Mouse (Mus musculus): ENCODE measurements around the gene Tnfaip3. TPM values are rescaled to one million over a fixed set of nuclear protein-coding genes. Genes with fewer than 3 reads are reported as not detected.

Gene Tnfaip3
- polyA plus RNA-seq, 1 experiment from 2014 or later, result 2.3 TPM

- H3K4me3 ChIP-seq, result no peak overlapping the region
- no peak for ATAC-seq (ENCODE audit: borderline replicate concordance, extremely low read depth, low FRiP score, low TSS enrichment)
- H3K27me3 ChIP-seq, result no peaks in the 10 kb centered on the region
- H3K4me1 ChIP-seq, result peaks cover 34% of the 10 kb centered on the region
- no peak overlapping the region for H3K27ac ChIP-seq
- H3K9ac ChIP-seq, result no peak overlapping the region
- no peaks in the 10 kb centered on the region for H3K36me3 ChIP-seq
- H3K4me2 ChIP-seq, result no peak overlapping the region
- 74% methylated on average over 7 of the region's 7 CpGs for WGBS
- no peaks in the 10 kb centered on the region for H3K9me3 ChIP-seq
These were observed 3.5 kb downstream of the Tnfaip3 start for GRCm38 (mm10) chr10:19011832-19012440.

GRCm38 (mm10) chr10:19010414-19010813, 5.0 kb downstream of the Tnfaip3 start:
- no peaks in the 10 kb centered on the region for H3K27me3 ChIP-seq
- no peaks in the 10 kb centered on the region for H3K36me3 ChIP-seq
- H3K9me3 ChIP-seq, result no peaks in the 10 kb centered on the region
- H3K27ac ChIP-seq, result no peak overlapping the region
- WGBS, result 88% methylated on average over 8 of the region's 8 CpGs
- no peak for ATAC-seq (ENCODE audit: borderline replicate concordance, extremely low read depth, low FRiP score, low TSS enrichment)
- no peak overlapping the region for H3K9ac ChIP-seq
- H3K4me1 ChIP-seq, result peaks cover 22% of the 10 kb centered on the region
- no peak overlapping the region for H3K4me2 ChIP-seq
- no peak overlapping the region for H3K4me3 ChIP-seq

DNA sequence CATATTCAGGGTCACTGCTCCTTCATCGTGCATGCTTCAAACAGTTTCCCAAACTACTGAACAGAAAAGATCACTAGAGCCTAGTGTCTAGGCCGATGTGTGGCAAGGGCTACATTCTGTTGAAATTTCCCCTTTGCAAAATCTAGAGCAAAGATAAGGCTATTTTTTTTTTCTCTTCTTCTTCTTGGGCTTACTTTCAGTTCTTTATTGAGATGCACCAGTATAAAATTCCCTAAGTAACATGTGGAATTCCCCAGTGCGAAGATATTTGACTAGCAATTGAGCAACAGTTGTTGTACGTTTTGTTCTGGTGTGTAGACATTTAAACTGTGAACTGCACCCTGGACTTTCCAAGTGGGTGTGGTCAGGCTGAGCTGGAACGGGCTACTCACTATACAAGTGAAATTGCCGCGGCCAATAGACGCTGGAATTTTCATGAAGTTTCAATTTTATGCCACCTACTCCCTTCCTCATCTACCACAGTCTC, 6.2 kb downstream of the Tnfaip3 start:
- H3K27ac ChIP-seq, result no peak overlapping the region
- no peak for ATAC-seq (ENCODE audit: borderline replicate concordance, extremely low read depth, low FRiP score, low TSS enrichment)
- WGBS, result 49% methylated on average over 8 of the region's 8 CpGs
- no peaks in the 10 kb centered on the region for H3K36me3 ChIP-seq
- H3K9ac ChIP-seq, result no peak overlapping the region
- H3K4me3 ChIP-seq, result no peak overlapping the region
- no peaks in the 10 kb centered on the region for H3K9me3 ChIP-seq
- peaks cover 16% of the 10 kb centered on the region for H3K4me1 ChIP-seq
- no peaks in the 10 kb centered on the region for H3K27me3 ChIP-seq
- no peak overlapping the region for H3K4me2 ChIP-seq

DNA sequence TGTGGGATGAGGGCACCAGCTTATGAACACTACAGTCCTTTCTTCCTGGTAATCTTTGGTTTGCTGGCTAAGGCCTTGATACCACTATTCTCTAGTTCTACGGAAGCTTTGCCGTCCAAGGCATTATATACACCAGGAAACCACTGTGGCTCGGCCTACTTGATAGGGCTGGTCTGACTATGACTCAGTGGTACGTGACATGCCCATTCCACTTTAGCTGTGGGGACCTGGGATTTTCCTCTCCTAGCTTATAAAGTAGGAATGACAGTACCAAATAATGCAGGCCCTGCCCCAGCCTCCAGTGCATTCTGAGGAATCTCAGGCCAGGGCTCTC, 6.9 kb downstream of the Tnfaip3 start:
- Histone ChIP-seq H3K9ac (no peak overlapping the region), H3K4me2 (no peak overlapping the region), H3K36me3 (no peaks in the 10 kb centered on the region), H3K9me3 (no peaks in the 10 kb centered on the region), H3K4me3 (no peak overlapping the region), H3K4me1 (peaks cover 14% of the 10 kb centered on the region), H3K27ac (no peak overlapping the region), H3K27me3 (no peaks in the 10 kb centered on the region)
- ATAC-seq (ENCODE audit: borderline replicate concordance, extremely low read depth, low FRiP score, low TSS enrichment), result no peak; the same call in 1 of the 2 replicates
- 85% methylated on average over 4 of the region's 4 CpGs for WGBS

DNA sequence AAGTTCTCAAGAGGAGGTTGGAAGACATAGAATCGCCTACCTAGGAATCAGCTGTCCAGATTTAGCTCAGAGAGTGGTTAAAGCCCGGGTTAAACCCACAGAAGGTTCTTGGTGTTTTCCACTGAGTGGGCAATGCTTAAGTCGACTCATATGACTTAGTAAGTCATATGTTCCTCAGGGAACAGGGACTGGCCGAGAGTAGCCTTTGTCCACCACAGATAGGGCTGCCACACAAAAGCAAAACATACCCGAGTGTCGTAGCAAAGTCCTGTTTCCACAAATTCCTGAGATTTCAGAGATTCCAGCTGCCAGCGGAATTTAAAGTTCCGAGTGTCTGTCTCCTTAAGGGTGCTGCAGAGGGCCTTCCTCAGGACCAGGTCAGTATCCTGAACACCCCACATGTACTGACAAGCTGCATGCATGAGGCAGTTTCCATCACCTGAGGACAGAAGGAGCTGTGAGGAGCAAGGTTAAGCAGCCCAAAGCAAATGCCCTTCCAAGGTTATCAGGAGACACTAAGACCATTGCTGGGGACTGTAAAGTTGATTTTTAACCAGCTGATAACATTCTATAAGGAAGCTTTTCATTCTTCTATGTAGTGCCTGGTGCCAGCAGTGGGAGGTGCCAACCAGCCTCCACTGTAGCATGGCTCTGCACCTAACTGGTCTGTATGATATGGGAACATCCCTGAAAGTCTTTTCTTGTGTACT, 7.4 kb downstream of the Tnfaip3 start:
- 49% methylated on average over 8 of the region's 8 CpGs for WGBS
- peaks cover 14% of the 10 kb centered on the region for H3K4me1 ChIP-seq
- no peak overlapping the region for H3K27ac ChIP-seq
- H3K4me3 ChIP-seq, result no peak overlapping the region
- H3K4me2 ChIP-seq, result no peak overlapping the region
- H3K36me3 ChIP-seq, result no peaks in the 10 kb centered on the region
- H3K9ac ChIP-seq, result no peak overlapping the region
- ATAC-seq (ENCODE audit: borderline replicate concordance, extremely low read depth, low FRiP score, low TSS enrichment), result no peak; the same call in 1 of the 2 replicates
- H3K9me3 ChIP-seq, result no peaks in the 10 kb centered on the region
- H3K27me3 ChIP-seq, result no peaks in the 10 kb centered on the region

- 82% methylated on average over 12 of the region's 12 CpGs for WGBS
- ATAC-seq (ENCODE audit: borderline replicate concordance, extremely low read depth, low FRiP score, low TSS enrichment), result no peak
- no peak overlapping the region for H3K4me2 ChIP-seq
- no peak overlapping the region for H3K27ac ChIP-seq
- H3K9ac ChIP-seq, result no peak overlapping the region
- H3K4me1 ChIP-seq, result no peaks in the 10 kb centered on the region
- no peak overlapping the region for H3K4me3 ChIP-seq
- H3K27me3 ChIP-seq, result no peaks in the 10 kb centered on the region
- H3K9me3 ChIP-seq, result no peaks in the 10 kb centered on the region
- H3K36me3 ChIP-seq, result no peaks in the 10 kb centered on the region
These were observed 13.2 kb downstream of the Tnfaip3 start for GRCm38 (mm10) chr10:19002091-19002785.

DNA sequence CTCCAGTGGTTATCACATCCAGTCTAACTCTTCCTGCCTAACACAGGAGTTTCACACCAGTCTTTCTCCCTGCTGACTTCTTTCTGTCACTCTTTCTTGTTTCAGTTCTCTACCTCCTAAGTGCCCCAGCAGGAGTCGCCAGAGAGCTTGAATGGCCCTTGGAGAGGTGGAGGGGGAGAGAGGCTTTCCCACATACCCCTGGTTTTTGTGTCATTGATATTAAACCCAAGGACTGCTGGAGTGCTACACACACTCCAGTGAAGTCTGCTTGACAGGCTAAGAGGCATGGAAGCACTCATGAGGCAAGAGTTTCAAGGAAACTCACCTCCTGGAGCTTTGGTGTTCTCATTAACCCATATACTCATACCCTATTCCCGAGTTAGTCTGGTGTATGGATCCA, 16.0 kb downstream of the Tnfaip3 start:
- 71% methylated on average over 2 of the region's 2 CpGs for WGBS
- Histone ChIP-seq H3K9me3 (no peaks in the 10 kb centered on the region), H3K27me3 (no peaks in the 10 kb centered on the region), H3K36me3 (no peaks in the 10 kb centered on the region), H3K27ac (no peak overlapping the region), H3K4me3 (no peak overlapping the region), H3K4me1 (no peaks in the 10 kb centered on the region), H3K9ac (no peak overlapping the region), H3K4me2 (no peak overlapping the region)
- ATAC-seq (ENCODE audit: borderline replicate concordance, extremely low read depth, low FRiP score, low TSS enrichment), result no peak

DNA sequence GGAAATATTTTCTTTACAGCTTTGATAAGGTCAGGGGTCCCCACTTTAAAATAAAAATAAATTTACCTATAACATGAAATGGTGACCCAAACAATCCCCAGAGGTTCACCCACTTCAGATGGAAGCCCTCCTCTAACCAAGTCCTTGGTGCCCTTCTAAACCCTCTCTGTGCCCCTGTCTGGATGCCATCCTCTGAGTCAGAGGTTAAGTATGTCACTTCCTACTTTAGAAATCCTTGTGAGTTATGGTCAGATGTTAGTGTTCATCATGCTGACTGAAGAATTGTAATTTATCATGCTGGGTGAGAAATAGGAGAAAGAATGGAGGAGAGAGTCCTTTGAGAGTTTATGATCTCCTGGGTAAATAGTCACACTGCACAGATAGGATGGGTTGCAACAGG, 19.1 kb downstream of the Tnfaip3 start:
- H3K4me2 ChIP-seq, result no peak overlapping the region
- H3K27ac ChIP-seq, result no peak overlapping the region
- no peak for ATAC-seq (ENCODE audit: borderline replicate concordance, extremely low read depth, low FRiP score, low TSS enrichment)
- H3K36me3 ChIP-seq, result no peaks in the 10 kb centered on the region
- H3K4me3 ChIP-seq, result no peak overlapping the region
- H3K4me1 ChIP-seq, result no peaks in the 10 kb centered on the region
- no peaks in the 10 kb centered on the region for H3K9me3 ChIP-seq
- no peaks in the 10 kb centered on the region for H3K27me3 ChIP-seq
- H3K9ac ChIP-seq, result no peak overlapping the region

DNA sequence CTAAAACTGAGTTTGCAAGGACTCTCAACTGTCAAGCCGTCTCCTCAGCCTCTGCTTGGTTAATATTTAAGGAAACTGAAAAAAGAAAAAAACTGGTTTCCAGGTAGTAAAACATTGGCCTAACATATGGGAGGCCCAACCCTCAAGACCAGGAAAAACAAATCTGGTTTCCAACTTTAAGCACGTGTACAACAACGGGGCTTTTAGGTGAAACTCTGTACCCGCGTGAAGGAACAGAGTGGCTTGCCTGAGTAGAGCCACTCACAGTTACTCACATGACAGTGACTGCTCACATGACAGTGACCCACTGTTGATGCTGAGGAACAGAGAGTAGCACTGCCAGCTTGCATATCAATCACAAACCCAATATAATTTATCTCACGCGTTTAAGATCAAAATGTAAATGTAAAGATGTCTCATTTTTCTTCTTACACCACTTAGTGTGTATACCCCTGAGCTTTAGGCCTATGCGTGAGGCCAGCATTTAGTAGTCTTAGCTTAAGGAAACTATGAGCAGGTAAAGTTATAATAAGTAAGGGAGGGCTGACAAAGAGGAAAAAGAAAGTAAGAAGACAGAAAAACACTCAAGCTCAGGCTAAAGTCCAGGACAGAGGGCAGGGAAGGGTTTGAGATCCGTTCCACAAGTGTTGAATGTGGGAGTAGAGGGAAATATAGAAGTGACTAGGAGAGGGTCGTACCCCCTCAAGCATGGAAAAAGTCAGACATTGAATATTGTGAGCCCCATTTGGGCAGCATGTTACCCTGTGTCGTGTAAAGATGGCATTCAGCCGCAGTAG, 19.8 kb downstream of the Tnfaip3 start:
- H3K27me3 ChIP-seq, result no peaks in the 10 kb centered on the region
- ATAC-seq (ENCODE audit: borderline replicate concordance, extremely low read depth, low FRiP score, low TSS enrichment), result no peak
- H3K4me2 ChIP-seq, result no peak overlapping the region
- no peak overlapping the region for H3K4me3 ChIP-seq
- H3K4me1 ChIP-seq, result no peaks in the 10 kb centered on the region
- WGBS, result 75% methylated on average over 12 of the region's 12 CpGs
- no peak overlapping the region for H3K9ac ChIP-seq
- H3K36me3 ChIP-seq, result no peaks in the 10 kb centered on the region
- H3K27ac ChIP-seq, result no peak overlapping the region
- H3K9me3 ChIP-seq, result no peaks in the 10 kb centered on the region

- 89% methylated on average over 4 of the region's 4 CpGs for WGBS
- H3K4me1 ChIP-seq, result no peaks in the 10 kb centered on the region
- H3K27me3 ChIP-seq, result no peaks in the 10 kb centered on the region
- no peak overlapping the region for H3K27ac ChIP-seq
- ATAC-seq (ENCODE audit: borderline replicate concordance, extremely low read depth, low FRiP score, low TSS enrichment), result no peak
- no peak overlapping the region for H3K4me3 ChIP-seq
- H3K4me2 ChIP-seq, result no peak overlapping the region
- no peak overlapping the region for H3K9ac ChIP-seq
- no peaks in the 10 kb centered on the region for H3K36me3 ChIP-seq
- H3K9me3 ChIP-seq, result no peaks in the 10 kb centered on the region
These were observed 22.5 kb downstream of the Tnfaip3 start for GRCm38 (mm10) chr10:18992971-18993370.

- Histone ChIP-seq H3K4me3 (no peak overlapping the region), H3K9ac (no peak overlapping the region), H3K27ac (no peak overlapping the region), H3K27me3 (no peaks in the 10 kb centered on the region), H3K4me1 (no peaks in the 10 kb centered on the region), H3K36me3 (no peaks in the 10 kb centered on the region), H3K9me3 (no peaks in the 10 kb centered on the region), H3K4me2 (no peak overlapping the region)
- 79% methylated on average over 4 of the region's 4 CpGs for WGBS
- ATAC-seq (ENCODE audit: borderline replicate concordance, extremely low read depth, low FRiP score, low TSS enrichment), result no peak
These were observed 24.4 kb downstream of the Tnfaip3 start for GRCm38 (mm10) chr10:18991057-18991456.

GRCm38 (mm10) chr10:18987907-18988199, 27.6 kb downstream of the Tnfaip3 start:
- H3K36me3 ChIP-seq, result no peaks in the 10 kb centered on the region
- no peak for ATAC-seq (ENCODE audit: borderline replicate concordance, extremely low read depth, low FRiP score, low TSS enrichment)
- H3K9ac ChIP-seq, result no peak overlapping the region
- no peaks in the 10 kb centered on the region for H3K4me1 ChIP-seq
- WGBS, result 58% methylated on average over 2 of the region's 2 CpGs
- no peaks in the 10 kb centered on the region for H3K27me3 ChIP-seq
- no peak overlapping the region for H3K27ac ChIP-seq
- no peak overlapping the region for H3K4me2 ChIP-seq
- no peak overlapping the region for H3K4me3 ChIP-seq
- H3K9me3 ChIP-seq, result no peaks in the 10 kb centered on the region
